Mouse (Mus musculus) heart, embryonic 10.5 days (tissue): Measurements from ENCODE around the gene Zfp579. TPM values are rescaled to one million over a fixed set of nuclear protein-coding genes. Genes with fewer than 3 reads are reported as not detected.

Experiments used
- DNase-seq: peaks from one replicate; pipeline ENCODE4 v3.0.0-alpha.2; 2017; ENCODE audit warnings: low spot score
- H3K27ac ChIP-seq: fragments of 300-500 bp; sonication (generic); 2 replicates; pipeline ENCODE4 v1.5.1; 2016; ENCODE audit warnings: mild to moderate bottlenecking
- H3K27me3 ChIP-seq: fragments of 300-500 bp; sonication (generic); 2 replicates; pipeline ENCODE4 v1.6.1; 2016; ENCODE audit warnings: mild to moderate bottlenecking; ENCODE audit not compliant: poor library complexity, insufficient read depth, severe bottlenecking
- H3K36me3 ChIP-seq: fragments of 300-500 bp; sonication (generic); 2 replicates; pipeline ENCODE4 v1.6.1; 2016; ENCODE audit warnings: mild to moderate bottlenecking, moderate library complexity
- H3K4me1 ChIP-seq: fragments of 300-500 bp; sonication (generic); 2 replicates; pipeline ENCODE4 v1.6.1; 2016; ENCODE audit warnings: mild to moderate bottlenecking
- H3K4me3 ChIP-seq: fragments of 300-500 bp; sonication (generic); 2 replicates; pipeline ENCODE4 v1.5.1; 2016; ENCODE audit warnings: mild to moderate bottlenecking, moderate library complexity
- H3K9me3 ChIP-seq: fragments of 300-500 bp; sonication (generic); 2 replicates; pipeline ENCODE4 v1.6.1; 2016; ENCODE audit warnings: mild to moderate bottlenecking, moderate library complexity
- WGBS: fragments of 180-500 bp; shearing (Covaris S2); methylation state at CpG from one replicate; pipeline ENCODE4 v1.1.7; 2016; 5-methylcytosine and 5-hydroxymethylcytosine counted together
- polyA plus RNA-seq: library from polyadenylated mRNA; unstranded; fragments of >200 nt; fragmentation: Nextera tagmentation; extraction: Ambion mirVana; gene quantifications from 2 replicates; pipeline ENCODE4 v1.2.1, GENCODE M21; 2016

Gene Zfp579
- polyA plus RNA-seq, 1 experiment from 2014 or later, result 29.2 TPM

DNA sequence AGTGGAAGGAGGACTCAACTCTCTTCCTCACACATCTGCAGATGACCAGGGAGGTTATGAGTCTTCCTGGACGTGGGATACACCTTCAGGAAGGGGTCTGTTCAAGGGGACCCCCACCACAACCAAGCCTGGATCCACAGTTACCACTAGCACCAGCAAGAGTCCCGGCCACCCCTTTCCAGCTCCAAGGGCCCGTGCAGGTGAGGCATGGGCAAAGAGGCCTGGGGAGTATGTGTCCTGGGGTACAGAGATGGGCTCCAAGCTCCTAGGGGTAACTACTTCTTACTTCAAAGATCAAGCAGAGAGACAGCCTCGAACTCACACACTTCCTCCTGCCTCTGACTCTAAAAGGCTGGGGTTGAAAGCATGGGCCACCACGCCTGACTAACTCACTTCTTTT is 53.3 kb downstream of the Zfp579 start:
- H3K9me3 ChIP-seq, result no peaks in the 10 kb centered on the region
- H3K27me3 ChIP-seq, result no peaks in the 10 kb centered on the region
- no peak for DNase-seq
- WGBS, result 42% methylated on average over 5 of the region's 5 CpGs
- peaks cover 4% of the 10 kb centered on the region; the same call in 1 of the 2 replicates for H3K4me1 ChIP-seq
- H3K4me3 ChIP-seq, result no peak overlapping the region
- H3K36me3 ChIP-seq, result no peaks in the 10 kb centered on the region
- H3K27ac ChIP-seq, result no peak overlapping the region

DNA sequence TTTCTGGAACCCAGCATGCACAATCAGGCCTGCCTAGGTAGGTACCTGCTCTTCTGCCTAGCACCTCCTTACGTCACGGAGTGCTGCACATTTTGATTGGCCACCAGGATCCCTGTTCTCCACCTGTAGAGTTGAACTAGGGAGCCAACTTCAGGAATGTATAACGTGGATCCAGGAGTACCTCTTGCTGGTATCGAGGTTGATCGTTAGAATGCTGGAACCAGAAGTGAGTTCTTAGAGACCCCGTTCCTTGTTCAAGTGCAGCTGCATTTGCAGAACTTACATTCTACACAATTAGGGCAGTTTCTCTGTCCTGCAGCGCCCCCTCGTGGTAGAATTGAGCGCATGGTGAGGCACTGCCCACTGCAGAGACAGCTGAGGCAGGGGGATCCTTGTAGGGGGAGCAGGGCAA is 55.9 kb downstream of the Zfp579 start:
- Histone ChIP-seq H3K4me3 (no peak overlapping the region), H3K9me3 (no peaks in the 10 kb centered on the region), H3K4me1 (peaks cover 4% of the 10 kb centered on the region; the same call in 1 of the 2 replicates), H3K27ac (no peak overlapping the region), H3K27me3 (no peaks in the 10 kb centered on the region), H3K36me3 (no peaks in the 10 kb centered on the region)
- 20% methylated on average over 9 of the region's 9 CpGs for WGBS
- DNase-seq, result peak; percentile 90

GRCm38 (mm10) chr7:4938456-4938855 is 57.5 kb downstream of the Zfp579 start:
- H3K9me3 ChIP-seq, result peaks cover 4% of the 10 kb centered on the region; the same call in 1 of the 2 replicates
- peaks cover 1% of the 10 kb centered on the region; the same call in 1 of the 2 replicates for H3K4me1 ChIP-seq
- 31% methylated on average over 2 of the region's 2 CpGs for WGBS
- DNase-seq, result no peak
- H3K4me3 ChIP-seq, result no peak overlapping the region
- H3K27ac ChIP-seq, result no peak overlapping the region
- H3K36me3 ChIP-seq, result no peaks in the 10 kb centered on the region
- H3K27me3 ChIP-seq, result no peaks in the 10 kb centered on the region

DNA sequence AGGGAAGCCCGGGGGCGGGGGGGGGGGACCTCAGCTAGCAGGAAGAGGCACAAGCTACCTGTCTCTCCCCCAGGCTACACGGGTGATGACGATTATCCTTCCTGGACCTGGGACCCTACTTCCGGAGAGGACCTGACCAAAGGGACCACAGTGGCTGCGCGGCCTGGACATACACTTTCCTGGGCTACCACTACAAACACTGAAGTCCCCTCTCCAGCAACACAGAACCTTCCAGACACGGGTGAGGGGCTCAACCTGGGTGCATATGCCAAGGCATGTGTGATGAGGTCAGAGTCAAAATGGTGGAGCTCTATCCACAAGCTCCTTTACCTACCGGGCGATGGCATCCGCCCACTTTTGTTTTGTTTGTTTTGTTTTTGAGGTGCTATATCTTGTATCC is 58.6 kb downstream of the Zfp579 start:
- H3K4me3 ChIP-seq, result no peak overlapping the region
- H3K27me3 ChIP-seq, result no peaks in the 10 kb centered on the region
- no peaks in the 10 kb centered on the region for H3K36me3 ChIP-seq
- H3K4me1 ChIP-seq, result no peaks in the 10 kb centered on the region
- DNase-seq, result no peak
- no peak overlapping the region for H3K27ac ChIP-seq
- WGBS, result 79% methylated on average over 10 of the region's 11 CpGs
- peaks cover 4% of the 10 kb centered on the region; the same call in 1 of the 2 replicates for H3K9me3 ChIP-seq

GRCm38 (mm10) chr7:4936832-4937231 is 59.1 kb downstream of the Zfp579 start:
- Histone ChIP-seq H3K27ac (no peak overlapping the region), H3K9me3 (peaks cover 4% of the 10 kb centered on the region; the same call in 1 of the 2 replicates), H3K27me3 (no peaks in the 10 kb centered on the region), H3K4me3 (no peak overlapping the region), H3K4me1 (no peaks in the 10 kb centered on the region), H3K36me3 (no peaks in the 10 kb centered on the region)
- DNase-seq, result no peak
- WGBS, result 71% methylated on average over 10 of the region's 10 CpGs

DNA sequence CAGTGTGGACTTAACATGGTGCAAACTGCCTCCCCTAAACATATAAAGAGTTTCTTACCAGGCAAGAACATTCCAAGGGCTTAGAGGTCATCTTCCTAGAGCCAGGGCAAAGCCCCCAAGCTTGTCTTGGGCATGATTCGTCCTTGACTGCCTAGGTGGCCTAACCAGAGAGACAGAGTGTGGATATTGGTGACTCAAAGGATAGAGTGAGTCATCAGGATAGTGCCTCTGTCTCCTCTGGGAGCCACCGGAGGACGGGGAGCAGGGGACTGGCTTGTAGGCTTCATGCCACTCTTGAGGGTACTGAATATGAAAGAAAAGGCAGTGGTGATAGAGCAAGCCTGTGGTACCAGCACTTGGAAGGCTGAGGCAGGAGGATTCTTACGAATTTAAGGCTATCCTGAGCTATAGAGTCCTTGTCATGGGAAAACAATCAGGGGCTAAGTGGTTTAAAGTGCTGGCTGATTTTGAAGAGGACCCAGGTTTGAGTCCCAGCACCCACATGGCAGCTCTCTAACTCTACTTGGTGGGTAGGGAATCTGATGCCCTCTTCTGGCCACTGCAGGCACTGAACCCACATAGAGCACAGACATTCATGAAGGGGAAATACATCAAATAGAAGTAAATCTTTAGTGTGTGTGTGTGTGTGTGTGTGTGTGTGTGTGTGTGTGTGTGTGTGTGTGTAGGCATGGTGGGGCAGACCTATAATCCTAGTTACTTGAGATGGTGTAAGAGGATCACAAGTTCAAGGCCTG is 61.6 kb downstream of the Zfp579 start:
- no peak overlapping the region for H3K4me3 ChIP-seq
- DNase-seq, result no peak
- H3K36me3 ChIP-seq, result no peaks in the 10 kb centered on the region
- H3K4me1 ChIP-seq, result no peaks in the 10 kb centered on the region
- WGBS, result 84% methylated on average over 4 of the region's 4 CpGs
- no peaks in the 10 kb centered on the region for H3K27me3 ChIP-seq
- H3K27ac ChIP-seq, result no peak overlapping the region
- H3K9me3 ChIP-seq, result peaks cover 4% of the 10 kb centered on the region; the same call in 1 of the 2 replicates

Other genes with a start within 250 kb of the Zfp579 start
- gene Cox6b2, start 243.1 kb downstream of the Zfp579 start, polyA plus RNA-seq, result 37.6 and 42.2 TPM in 2 replicates
- gene Fam71e2, start 224.9 kb downstream of the Zfp579 start, polyA plus RNA-seq, result not detected in 2 replicates
- gene Il11, start 213.3 kb downstream of the Zfp579 start, polyA plus RNA-seq, result 0.15 and 0.20 TPM in 2 replicates
- gene Tmem190, start 213.2 kb downstream of the Zfp579 start, polyA plus RNA-seq, result 0.34 TPM in 1 of 2 replicates, not detected in the other
- gene Tmem238, start 206.5 kb downstream of the Zfp579 start, polyA plus RNA-seq, result 4.7 and 6.3 TPM in 2 replicates
- gene Rpl28, start 203.3 kb downstream of the Zfp579 start, polyA plus RNA-seq, result 314 and 329 TPM in 2 replicates
- 337 and 447 TPM in 2 replicates for gene Ube2s, start 183.6 kb downstream of the Zfp579 start, polyA plus RNA-seq
- 0.14 TPM in 1 of 2 replicates, not detected in the other for gene Shisa7, start 151.5 kb downstream of the Zfp579 start, polyA plus RNA-seq
- 3.9 TPM in 2 replicates for gene Isoc2b, start 125.9 kb downstream of the Zfp579 start, polyA plus RNA-seq
- 1.3 TPM in 2 replicates for gene Isoc2a, start 119.0 kb downstream of the Zfp579 start, polyA plus RNA-seq
- gene Gm36210, start 89.6 kb downstream of the Zfp579 start, polyA plus RNA-seq, result 0.18 and 0.36 TPM in 2 replicates
- 2.9 and 3.5 TPM in 2 replicates for gene Zfp628, start 80.9 kb downstream of the Zfp579 start, polyA plus RNA-seq
- 4.3 and 5.5 TPM in 2 replicates for gene Nat14, start 74.1 kb downstream of the Zfp579 start, polyA plus RNA-seq
- 1.2 and 1.6 TPM in 2 replicates for gene Ssc5d, start 70.4 kb downstream of the Zfp579 start, polyA plus RNA-seq
- 1.8 and 2.3 TPM in 2 replicates for gene Sbk2, start 31.8 kb downstream of the Zfp579 start, polyA plus RNA-seq
- 0.39 and 0.43 TPM in 2 replicates for gene Sbk3, start 25.0 kb downstream of the Zfp579 start, polyA plus RNA-seq
- 10.0 and 11.4 TPM in 2 replicates for gene Zfp524, start 18.3 kb upstream of the Zfp579 start, polyA plus RNA-seq
- gene Fiz1, start 18.5 kb upstream of the Zfp579 start, polyA plus RNA-seq, result 36.1 and 43.5 TPM in 2 replicates
- gene Gm44973, start 19.3 kb upstream of the Zfp579 start, polyA plus RNA-seq, result 0.72 TPM in 1 of 2 replicates, not detected in the other
- gene Zfp865, start 24.2 kb upstream of the Zfp579 start, polyA plus RNA-seq, result 3.8 and 4.4 TPM in 2 replicates
- 1.4 and 4.7 TPM in 2 replicates for gene Ccdc106, start 24.4 kb upstream of the Zfp579 start, polyA plus RNA-seq
- gene 4632433K11Rik, start 38.0 kb upstream of the Zfp579 start, polyA plus RNA-seq, result not detected in 2 replicates
- gene Zfp784, start 42.3 kb upstream of the Zfp579 start, polyA plus RNA-seq, result 3.9 and 4.5 TPM in 2 replicates
- gene Zfp580, start 55.4 kb upstream of the Zfp579 start, polyA plus RNA-seq, result 17.6 and 21.4 TPM in 2 replicates
- gene U2af2, start 66.0 kb upstream of the Zfp579 start, polyA plus RNA-seq, result 107 and 121 TPM in 2 replicates
- gene Epn1, start 84.1 kb upstream of the Zfp579 start, polyA plus RNA-seq, result 53.8 and 57.3 TPM in 2 replicates
- gene Rfpl4, start 120.8 kb upstream of the Zfp579 start, polyA plus RNA-seq, result not detected in 2 replicates
- gene Rasl2-9, start 129.8 kb upstream of the Zfp579 start, polyA plus RNA-seq, result 0.88 and 1.9 TPM in 2 replicates
- gene Vmn1r55, start 153.5 kb upstream of the Zfp579 start, polyA plus RNA-seq, result not detected in 2 replicates
- not detected in 2 replicates for gene Vmn1r56, start 200.6 kb upstream of the Zfp579 start, polyA plus RNA-seq
- not detected in 2 replicates for gene Vmn1r57, start 222.3 kb upstream of the Zfp579 start, polyA plus RNA-seq